Comparison of ENCODE assay signal across 13 mouse cellular contexts in the genomic region with DNA sequence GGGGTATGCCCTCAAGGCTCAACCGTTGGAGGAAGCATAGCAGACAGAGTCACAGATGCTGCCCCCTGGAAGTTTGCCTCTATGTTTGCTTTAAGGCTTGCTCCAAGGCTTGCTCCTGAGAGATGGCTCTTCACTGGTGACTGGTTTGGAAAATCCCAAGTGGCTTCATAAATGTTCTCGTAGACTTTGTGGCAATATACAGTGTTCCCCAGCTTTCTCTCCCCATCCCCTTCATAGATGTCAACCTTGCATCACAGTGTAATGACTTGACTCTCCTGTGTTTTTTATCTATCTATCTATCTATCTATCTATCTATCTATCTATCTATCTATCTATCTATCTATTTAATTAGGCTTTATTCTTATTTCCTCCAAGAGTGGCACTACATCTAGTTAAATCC. TPM values are rescaled to one million over a fixed set of nuclear protein-coding genes. Genes with fewer than 3 reads are reported as not detected.
DNase-seq lines count a peak whose midpoint lies in the region; ATAC-seq lines count a peak whose summit lies in the region.
"Had no signal": no experiment of that assay in that cellular context is flagged by ENCODE, and none has a peak within 500 bp of the region (broad histone marks: within the 10 kb centered on the region; RNA-seq: fewer than 3 reads in every experiment).

A gene (minus strand): TSS at position 101 of the 400 bp plus-strand sequence.

- no peak within 1 kb of the TSS for H3K9ac ChIP-seq in forebrain, embryonic 12.5 days
- H3K9ac ChIP-seq: liver, embryonic 12.5 days; stomach, embryonic 15.5 days had no signal

- WGBS in forebrain, embryonic 12.5 days: 83% methylated on average over 2 of the region's 2 CpGs

- H3K27me3 ChIP-seq in forebrain, embryonic 12.5 days: no peaks in the 10 kb centered on the region
- H3K27me3 ChIP-seq: liver, embryonic 12.5 days; stomach, embryonic 15.5 days had no signal

- H3K9me3 ChIP-seq in forebrain, embryonic 12.5 days: no peaks in the 10 kb centered on the region
- H3K9me3 ChIP-seq: liver, embryonic 12.5 days; stomach, embryonic 15.5 days had no signal

- no peak within 1 kb of the TSS for H3K27ac ChIP-seq in forebrain, embryonic 12.5 days
- H3K27ac ChIP-seq: liver, embryonic 12.5 days; stomach, embryonic 15.5 days had no signal

- no peak for ATAC-seq in forebrain, embryonic 12.5 days (ENCODE audit: low FRiP score)
- no peak for ATAC-seq in megakaryocyte-erythroid progenitor cell, adult 5-6 weeks (replicated peaks; ENCODE audit: low FRiP score, low TSS enrichment, poor library complexity, severe bottlenecking)
- ATAC-seq: activated CD4-positive, CD25-positive, alpha-beta regulatory T cell, adult 4 months; CD4-positive, CD25-positive, alpha-beta regulatory T cell, adult 4 months; liver, embryonic 12.5 days had no signal

- H3K4me1 ChIP-seq in forebrain, embryonic 12.5 days: no peaks in the 10 kb centered on the region
- H3K4me1 ChIP-seq: liver, embryonic 12.5 days; stomach, embryonic 15.5 days had no signal

- H3K4me3 ChIP-seq in forebrain, embryonic 12.5 days (replicated peaks): no peak within 1 kb of the TSS
- H3K4me3 ChIP-seq: liver, embryonic 12.5 days; stomach, embryonic 15.5 days had no signal

- H3K4me2 ChIP-seq in forebrain, embryonic 12.5 days: no peak within 1 kb of the TSS
- H3K4me2 ChIP-seq: liver, embryonic 12.5 days; stomach, embryonic 15.5 days had no signal

- no peaks in the 10 kb centered on the region for H3K36me3 ChIP-seq in forebrain, embryonic 12.5 days (replicated peaks)
- H3K36me3 ChIP-seq: liver, embryonic 12.5 days; stomach, embryonic 15.5 days had no signal

- no peak for DNase-seq in layer of hippocampus, postnatal 10 days (ENCODE audit: low spot score in 2 of 2)
- DNase-seq in layer of hippocampus, adult 8-10 months (ENCODE audit: low spot score in 2 of 2): no peak
- DNase-seq in adrenal gland, postnatal 10 days: no peak
- DNase-seq in layer of hippocampus, adult 9-10 months (ENCODE audit: low spot score): no peak
- DNase-seq in spleen, postnatal 36 days (ENCODE audit: low spot score in 2 of 2): no peak
- DNase-seq in thymus, postnatal 10 days (ENCODE audit: low spot score in 2 of 2): no peak
- DNase-seq: heart, adult 11 months had no signal

RNA-seq across cellular contexts. Expression of the gene that starts here (rescaled TPM):
- total RNA-seq in layer of hippocampus, postnatal 10 days (2021): 10 to 100 TPM; 16.0 to 16.7 TPM
- 10 to 100 TPM in 2 of 4 experiments, 1 to 10 TPM in 2; 9.0 to 10.3 (median 9.6) TPM for total RNA-seq in layer of hippocampus, adult 8-10 months (2022)
- 10 to 100 TPM; 17.9 to 20.5 TPM for total RNA-seq in adrenal gland, postnatal 10 days (2021)
- 17.8 and 19.2 TPM in 2 replicates for polyA plus RNA-seq in forebrain, embryonic 12.5 days (2016; fragmentation: Nextera tagmentation; extraction: Ambion mirVana)
- total RNA-seq in megakaryocyte-erythroid progenitor cell, adult 5-6 weeks (2014; fragmentation: Nextera tagmentation): 24.5 and 25.7 TPM in 2 replicates
- total RNA-seq in megakaryocyte-erythroid progenitor cell, adult 5-6 weeks (2017): 38.1 and 59.3 TPM in 2 replicates
